Mouse (Mus musculus): ENCODE measurements around the gene Ap1g1. TPM values are rescaled to one million over a fixed set of nuclear protein-coding genes. Genes with fewer than 3 reads are reported as not detected.

Gene Ap1g1
- 100 to 1,000 TPM in 1 of 2 experiments, 10 to 100 TPM in 1; 99.0 to 101 TPM for total RNA-seq (2023)

DNA sequence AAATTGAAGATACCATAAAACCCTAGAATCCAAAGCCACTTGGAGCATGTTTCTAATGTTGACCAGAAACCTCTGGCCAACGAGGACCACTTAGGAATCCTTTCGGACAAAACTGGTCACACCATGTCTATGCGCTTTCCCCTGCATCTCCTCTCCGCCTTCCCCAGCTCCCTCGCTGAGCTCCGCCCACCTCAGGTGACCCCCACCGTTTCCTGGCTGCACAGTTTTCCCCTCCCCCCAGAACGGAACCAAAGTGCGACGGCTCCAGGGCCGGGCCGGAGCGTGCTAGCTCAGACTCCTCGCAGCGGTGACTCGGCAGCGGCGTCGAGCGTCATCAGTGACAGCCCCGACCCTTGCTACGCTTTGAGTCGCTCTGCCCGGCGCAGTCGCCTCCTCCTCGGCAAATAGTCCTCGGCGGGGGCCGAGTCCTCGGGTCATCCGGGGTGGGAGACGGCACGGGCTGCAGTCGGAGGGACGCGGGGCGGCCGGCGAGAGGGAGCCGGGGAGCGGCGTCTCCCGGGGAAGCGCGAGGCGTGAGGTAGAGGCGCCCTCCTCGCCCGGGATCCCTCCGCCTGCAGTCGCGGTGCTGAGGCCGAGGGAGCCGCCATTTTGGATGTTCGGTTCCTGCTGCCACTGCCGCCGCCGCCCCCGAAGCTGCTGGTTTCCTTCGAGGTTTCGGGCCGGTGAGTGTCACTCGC, at the start of gene Ap1g1:
Gene Ap1g1, plus strand, starts transcription at position 275 of the 698 bp plus-strand sequence.

DNA sequence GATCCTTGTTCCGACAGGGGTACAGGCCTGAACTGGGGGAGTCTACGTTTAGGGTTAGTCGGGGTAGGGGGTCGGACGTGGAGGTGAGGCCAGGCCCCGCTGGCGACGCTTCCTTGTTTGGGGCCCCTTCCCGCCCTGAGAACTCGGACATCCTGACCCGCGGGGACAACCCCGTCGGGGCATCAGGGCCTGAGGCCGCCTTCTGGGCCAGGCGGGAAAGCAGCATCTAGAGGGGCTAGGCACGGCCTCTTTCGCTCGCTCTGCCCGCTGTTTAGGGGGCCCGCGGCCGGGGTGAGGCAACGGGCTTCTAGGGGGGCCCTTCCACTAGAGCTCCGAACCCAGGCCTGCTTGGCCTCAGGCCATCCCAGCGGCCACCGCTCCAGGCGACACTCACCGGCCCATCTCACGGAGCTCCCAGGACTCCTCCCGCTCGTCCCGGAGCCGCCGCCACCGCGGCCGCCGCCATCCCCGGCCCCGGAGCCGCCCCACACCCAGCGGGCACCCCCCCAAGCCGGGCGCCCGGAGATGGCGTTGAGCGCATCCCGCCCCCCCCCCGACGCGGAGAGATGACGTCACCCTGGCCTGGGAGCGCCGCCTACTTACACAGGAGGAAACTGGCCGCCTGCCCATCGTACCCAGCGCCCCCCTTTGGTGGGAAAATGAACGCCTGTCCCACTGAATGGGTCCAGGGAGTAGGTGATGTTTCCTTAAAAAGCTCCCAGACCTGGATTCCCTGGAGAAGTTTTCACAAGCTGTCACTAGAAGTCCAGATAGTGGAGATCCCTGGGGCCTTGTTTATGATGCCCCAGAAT, 40.9 kb upstream of the Ap1g1 start, which contains the start of gene Atxn1l:
Gene Atxn1l, minus strand, starts transcription at position 503 of the 812 bp plus-strand sequence.

DNA sequence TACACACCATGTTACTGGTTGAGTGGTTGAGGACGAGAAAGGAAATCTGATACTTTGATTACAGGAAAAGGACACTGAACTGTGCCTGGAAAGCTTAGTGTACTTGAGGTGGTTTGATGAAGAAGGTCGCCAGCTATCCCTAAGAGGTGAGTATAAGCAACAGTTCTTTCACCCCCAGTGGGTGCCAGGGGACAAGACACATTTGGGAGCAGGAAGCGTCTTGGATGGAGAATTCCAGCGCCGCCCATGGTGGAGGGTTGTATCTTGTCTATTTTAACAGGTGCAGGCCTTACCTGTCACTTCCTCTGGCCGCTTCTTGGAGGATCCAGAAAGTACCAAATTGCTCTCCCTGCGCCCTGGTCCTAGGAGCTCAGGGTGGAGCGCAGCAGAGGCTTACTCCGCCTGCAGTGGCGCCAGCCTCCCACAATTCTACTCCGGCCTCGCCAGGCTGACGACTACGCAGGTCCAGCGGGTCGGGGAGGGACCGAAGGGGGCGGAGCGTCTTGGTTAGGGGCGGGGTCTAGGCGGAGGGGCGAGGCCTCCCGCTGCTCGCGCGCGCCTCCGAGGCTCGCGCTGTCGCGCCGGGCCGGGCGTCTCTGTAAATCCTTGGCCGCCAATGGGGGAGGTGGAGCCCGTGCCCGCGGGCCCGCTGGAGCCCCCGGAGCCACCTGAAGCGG, 89.8 kb downstream of the Ap1g1 start, which contains the start of gene Phlpp2:
Gene Phlpp2, plus strand, starts transcription at position 540 of the 677 bp plus-strand sequence.

Other genes starting within 250 kb of the Ap1g1 start
- gene Dhx38, start 212.7 kb upstream of the Ap1g1 start, total RNA-seq (2023), result 10 to 100 TPM; 70.4 to 77.3 TPM
- 1 to 10 TPM; 6.0 to 7.5 TPM for gene Txnl4b, start 212.7 kb upstream of the Ap1g1 start, total RNA-seq (2023)
- gene Hp, start 199.4 kb upstream of the Ap1g1 start, total RNA-seq (2023), result under 1 TPM in 1 of 2 experiments, not detected in 1; 0.81 TPM
- 10 to 100 TPM; 27.1 to 32.7 TPM for gene Dhodh, start 169.9 kb upstream of the Ap1g1 start, total RNA-seq (2023)
- 1 to 10 TPM in 1 of 2 experiments, under 1 TPM in 1; 0.96 to 1.3 TPM for gene Pkd1l3, start 164.0 kb upstream of the Ap1g1 start, total RNA-seq (2023)
- gene Ist1, start 85.3 kb upstream of the Ap1g1 start, total RNA-seq (2023), result 100 to 1,000 TPM; 117 to 121 TPM
- gene Zfp821, start 73.0 kb upstream of the Ap1g1 start, total RNA-seq (2023), result 10 to 100 TPM; 27.5 to 27.9 TPM
- gene Atxn1l, start 40.8 kb upstream of the Ap1g1 start, total RNA-seq (2023), result 10 to 100 TPM; 35.0 to 43.2 TPM
- 10 to 100 TPM; 21.1 to 21.6 TPM for gene Phlpp2, start 90.0 kb downstream of the Ap1g1 start, total RNA-seq (2023)
- gene Marveld3, start 183.6 kb downstream of the Ap1g1 start, total RNA-seq (2023), result not detected
- not detected for gene Tat, start 211.9 kb downstream of the Ap1g1 start, total RNA-seq (2023)

Data from B cell, adult 67 days (primary cell).